Mouse (Mus musculus) neural tube, embryonic 15.5 days (tissue): ENCODE measurements around the gene Arhgap32. TPM values are rescaled to one million over a fixed set of nuclear protein-coding genes. Genes with fewer than 3 reads are reported as not detected.

Experiments
- ATAC-seq: fragments of 200-750 bp; cut with Nextera tagmentation; 2 replicates; pipeline ENCODE4 v1.8.0; 2017; ENCODE audit warnings: mild to moderate bottlenecking, moderate TSS enrichment, moderate library complexity; ENCODE audit not compliant: low FRiP score
- H3K27ac ChIP-seq: fragments of 300-500 bp; sonication (generic); replicated peaks from 2 replicates; pipeline ENCODE4 v1.5.1; 2015; ENCODE audit warnings: mild to moderate bottlenecking, inconsistent platforms
- H3K27me3 ChIP-seq: fragments of 300-500 bp; sonication (generic); replicated peaks from 2 replicates; pipeline ENCODE4 v1.6.1; 2015; ENCODE audit warnings: inconsistent platforms
- H3K36me3 ChIP-seq: fragments of 300-500 bp; sonication (generic); 2 replicates; pipeline ENCODE4 v1.6.1; 2015; ENCODE audit warnings: inconsistent platforms
- H3K4me1 ChIP-seq: fragments of 300-500 bp; sonication (generic); 2 replicates; pipeline ENCODE4 v1.6.1; 2015; ENCODE audit warnings: inconsistent platforms
- H3K4me2 ChIP-seq: fragments of 300-500 bp; sonication (generic); 2 replicates; pipeline ENCODE4 v1.6.1; 2015; ENCODE audit warnings: inconsistent platforms, mild to moderate bottlenecking, moderate library complexity
- H3K4me3 ChIP-seq: fragments of 300-500 bp; sonication (generic); replicated peaks from 2 replicates; pipeline ENCODE4 v1.5.1; 2015; ENCODE audit warnings: mild to moderate bottlenecking, inconsistent platforms
- H3K9ac ChIP-seq: fragments of 300-500 bp; sonication (generic); replicated peaks from 2 replicates; pipeline ENCODE4 v1.6.1; 2015; ENCODE audit warnings: mild to moderate bottlenecking, inconsistent platforms
- H3K9me3 ChIP-seq: fragments of 300-500 bp; sonication (generic); replicated peaks from 2 replicates; pipeline ENCODE4 v1.6.1; 2016; ENCODE audit warnings: inconsistent platforms
- WGBS: fragments of 180-500 bp; shearing (Covaris S2); methylation state at CpG from one replicate; pipeline ENCODE4 v1.1.7; 2015; ENCODE audit warnings: mixed read lengths; 5-methylcytosine and 5-hydroxymethylcytosine counted together
- polyA plus RNA-seq: library from polyadenylated mRNA; unstranded; fragments of >200 nt; fragmentation: Nextera tagmentation; extraction: Ambion mirVana; gene quantifications from 2 replicates; pipeline ENCODE4 v1.2.1, GENCODE M21; 2015

Arhgap32 gene
- polyA plus RNA-seq, 1 experiment from 2014 or later, result 8.7 TPM

GRCm38 (mm10) chr9:32240449-32240848 is 124.5 kb downstream of the Arhgap32 start:
- H3K4me2 ChIP-seq, result no peak overlapping the region
- H3K36me3 ChIP-seq, result peaks cover 10% of the 10 kb centered on the region; the same call in 1 of the 2 replicates
- 92% methylated on average over 5 of the region's 5 CpGs for WGBS
- ATAC-seq, result no peak
- no peak overlapping the region for H3K4me3 ChIP-seq
- no peaks in the 10 kb centered on the region for H3K9me3 ChIP-seq
- no peak overlapping the region for H3K9ac ChIP-seq
- H3K4me1 ChIP-seq, result no peaks in the 10 kb centered on the region
- H3K27me3 ChIP-seq, result no peaks in the 10 kb centered on the region
- no peak overlapping the region for H3K27ac ChIP-seq

DNA sequence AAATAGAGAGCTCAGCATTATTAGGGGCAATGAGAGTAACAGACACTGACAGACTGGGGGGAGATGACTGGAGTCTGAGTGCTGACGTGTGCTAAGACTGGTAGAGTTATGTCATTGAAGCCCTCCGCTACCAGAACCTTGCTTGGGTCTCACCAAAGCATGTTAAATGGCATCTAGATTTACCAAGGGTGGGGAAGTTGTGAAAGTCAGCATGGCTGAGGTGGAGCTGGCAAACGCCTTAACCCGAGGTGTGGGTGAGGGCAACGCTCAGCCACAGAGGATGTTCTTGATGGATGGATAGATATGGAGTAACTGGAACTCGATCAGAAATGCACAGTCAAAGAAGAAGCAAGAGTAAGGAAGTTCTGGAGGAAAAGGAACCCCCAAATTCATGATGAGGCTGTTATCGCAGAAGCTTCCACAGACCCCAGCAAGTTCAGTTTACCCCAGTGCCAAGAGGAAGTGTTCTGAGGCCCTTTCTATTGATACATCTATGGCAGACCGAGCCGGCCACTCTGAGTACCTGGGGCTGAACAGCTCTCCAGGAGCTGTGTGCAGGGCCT is 125.8 kb downstream of the Arhgap32 start:
- H3K27me3 ChIP-seq, result no peaks in the 10 kb centered on the region
- no peaks in the 10 kb centered on the region for H3K9me3 ChIP-seq
- H3K9ac ChIP-seq, result no peak overlapping the region
- H3K36me3 ChIP-seq, result peaks cover 10% of the 10 kb centered on the region; the same call in 1 of the 2 replicates
- no peak overlapping the region for H3K4me3 ChIP-seq
- H3K27ac ChIP-seq, result no peak overlapping the region
- 92% methylated on average over 9 of the region's 9 CpGs for whole genome bisulfite sequencing
- ATAC-seq, result no peak
- H3K4me2 ChIP-seq, result no peak overlapping the region
- peaks cover 7% of the 10 kb centered on the region for H3K4me1 ChIP-seq

GRCm38 (mm10) chr9:32242921-32243617 is 127.1 kb downstream of the Arhgap32 start:
- ATAC-seq, result no peak
- H3K36me3 ChIP-seq, result peaks cover 12% of the 10 kb centered on the region; the same call in 1 of the 2 replicates
- no peaks in the 10 kb centered on the region for H3K27me3 ChIP-seq
- H3K4me1 ChIP-seq, result peaks cover 7% of the 10 kb centered on the region
- no peak overlapping the region for H3K4me3 ChIP-seq
- H3K4me2 ChIP-seq, result no peak overlapping the region
- no peak overlapping the region for H3K27ac ChIP-seq
- WGBS, result 64% methylated on average over 2 of the region's 2 CpGs
- no peak overlapping the region for H3K9ac ChIP-seq
- no peaks in the 10 kb centered on the region for H3K9me3 ChIP-seq

DNA sequence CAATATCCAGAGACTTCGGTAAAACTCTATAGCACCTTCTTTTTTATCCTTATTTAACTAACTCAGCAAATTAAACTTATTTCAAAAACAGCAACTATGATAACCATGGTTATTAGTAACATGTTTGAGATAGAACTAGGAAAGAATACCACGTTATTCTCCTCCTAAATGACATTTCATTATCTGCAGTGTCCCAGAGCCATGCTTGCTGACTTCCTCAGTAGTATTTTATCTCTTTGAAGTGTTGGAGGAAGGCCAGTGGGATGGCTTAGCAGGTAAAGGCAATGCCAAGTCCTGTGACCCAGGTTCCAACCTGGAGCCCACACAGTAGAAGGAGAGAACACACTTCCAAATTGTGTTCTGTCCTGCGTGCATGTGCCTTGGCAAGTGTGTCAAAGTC is 129.3 kb downstream of the Arhgap32 start:
- H3K36me3 ChIP-seq, result peaks cover 22% of the 10 kb centered on the region; the same call in 1 of the 2 replicates
- no peaks in the 10 kb centered on the region for H3K27me3 ChIP-seq
- peaks cover 7% of the 10 kb centered on the region for H3K4me1 ChIP-seq
- H3K4me3 ChIP-seq, result no peak overlapping the region
- H3K4me2 ChIP-seq, result no peak overlapping the region
- H3K9me3 ChIP-seq, result no peaks in the 10 kb centered on the region
- 87% methylated on average over 3 of the region's 3 CpGs for WGBS
- H3K27ac ChIP-seq, result no peak overlapping the region
- no peak overlapping the region for H3K9ac ChIP-seq
- ATAC-seq, result no peak

- WGBS, result 24% methylated on average over 6 of the region's 6 CpGs
- no peaks in the 10 kb centered on the region for H3K9me3 ChIP-seq
- peak overlapping the region; percentile 5; the same call in 1 of the 2 replicates for H3K4me2 ChIP-seq
- H3K27me3 ChIP-seq, result no peaks in the 10 kb centered on the region
- H3K4me3 ChIP-seq, result no peak overlapping the region
- H3K9ac ChIP-seq, result no peak overlapping the region
- peak; percentile 61; the same call in 1 of the 2 replicates for ATAC-seq
- H3K4me1 ChIP-seq, result peaks cover 7% of the 10 kb centered on the region
- no peak overlapping the region for H3K27ac ChIP-seq
- H3K36me3 ChIP-seq, result peaks cover 25% of the 10 kb centered on the region
These were observed 130.3 kb downstream of the Arhgap32 start for GRCm38 (mm10) chr9:32246123-32246716.

GRCm38 (mm10) chr9:32250486-32250885 is 134.6 kb downstream of the Arhgap32 start:
- Histone ChIP-seq H3K4me2 (no peak overlapping the region), H3K27me3 (no peaks in the 10 kb centered on the region), H3K4me1 (peaks cover 7% of the 10 kb centered on the region), H3K27ac (no peak overlapping the region), H3K4me3 (no peak overlapping the region), H3K9ac (no peak overlapping the region), H3K9me3 (no peaks in the 10 kb centered on the region), H3K36me3 (peaks cover 45% of the 10 kb centered on the region)
- 89% methylated on average over 4 of the region's 4 CpGs for WGBS
- no peak for ATAC-seq

GRCm38 (mm10) chr9:32253721-32254120 is 137.8 kb downstream of the Arhgap32 start:
- H3K27ac ChIP-seq, result no peak overlapping the region
- H3K27me3 ChIP-seq, result no peaks in the 10 kb centered on the region
- H3K9ac ChIP-seq, result no peak overlapping the region
- H3K4me1 ChIP-seq, result no peaks in the 10 kb centered on the region
- no peak overlapping the region for H3K4me2 ChIP-seq
- no peaks in the 10 kb centered on the region for H3K9me3 ChIP-seq
- no peak overlapping the region for H3K4me3 ChIP-seq
- WGBS, result 95% methylated on average over 4 of the region's 4 CpGs
- H3K36me3 ChIP-seq, result peaks cover 71% of the 10 kb centered on the region
- no peak for ATAC-seq

GRCm38 (mm10) chr9:32257365-32257764 is 141.4 kb downstream of the Arhgap32 start:
- H3K9me3 ChIP-seq, result no peaks in the 10 kb centered on the region
- ATAC-seq, result no peak
- H3K27ac ChIP-seq, result no peak overlapping the region
- H3K9ac ChIP-seq, result no peak overlapping the region
- H3K36me3 ChIP-seq, result peaks cover 73% of the 10 kb centered on the region
- no peaks in the 10 kb centered on the region for H3K27me3 ChIP-seq
- 85% methylated on average over 8 of the region's 8 CpGs for WGBS
- no peaks in the 10 kb centered on the region for H3K4me1 ChIP-seq
- no peak overlapping the region for H3K4me3 ChIP-seq
- no peak overlapping the region for H3K4me2 ChIP-seq

GRCm38 (mm10) chr9:32257882-32258281 is 141.9 kb downstream of the Arhgap32 start:
- H3K9me3 ChIP-seq, result no peaks in the 10 kb centered on the region
- no peak overlapping the region for H3K9ac ChIP-seq
- H3K4me1 ChIP-seq, result no peaks in the 10 kb centered on the region
- H3K27ac ChIP-seq, result no peak overlapping the region
- H3K4me3 ChIP-seq, result no peak overlapping the region
- H3K27me3 ChIP-seq, result no peaks in the 10 kb centered on the region
- WGBS, result 74% methylated on average over 2 of the region's 2 CpGs
- ATAC-seq, result no peak
- H3K4me2 ChIP-seq, result no peak overlapping the region
- peaks cover 72% of the 10 kb centered on the region for H3K36me3 ChIP-seq

DNA sequence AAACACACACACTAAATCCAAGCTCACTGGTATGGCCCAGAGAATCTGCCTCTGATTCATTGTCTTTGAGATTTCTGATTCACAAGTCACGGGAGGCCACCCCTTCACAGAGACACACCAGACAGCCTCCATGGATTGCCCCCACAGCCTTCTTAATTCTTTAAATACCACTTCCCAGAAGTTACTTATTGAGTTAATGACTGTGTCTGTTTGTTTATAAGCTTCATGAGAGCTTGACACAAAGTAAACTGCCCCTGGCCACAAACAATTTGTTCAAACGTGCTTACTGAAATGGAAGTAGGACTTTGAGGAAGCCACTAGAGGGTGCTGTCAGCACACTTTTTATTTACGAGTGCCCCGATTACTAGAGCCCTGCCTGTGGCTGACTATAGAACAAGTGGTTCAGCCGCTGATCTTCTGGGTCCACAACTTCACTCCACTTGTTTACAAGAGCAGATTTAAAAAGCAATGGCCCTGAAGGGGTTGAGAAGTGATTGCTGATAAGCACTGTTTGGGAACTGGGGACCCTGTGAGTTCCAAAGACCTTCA is 156.0 kb downstream of the Arhgap32 start:
- 16% methylated on average over 5 of the region's 5 CpGs for whole genome bisulfite sequencing
- Histone ChIP-seq H3K4me3 (no peak overlapping the region), H3K9me3 (no peaks in the 10 kb centered on the region), H3K27ac (no peak overlapping the region), H3K27me3 (no peaks in the 10 kb centered on the region), H3K4me1 (no peaks in the 10 kb centered on the region), H3K4me2 (no peak overlapping the region), H3K9ac (no peak overlapping the region), H3K36me3 (no peaks in the 10 kb centered on the region)
- ATAC-seq, result 0 out of 2 replicates have a peak, but pooled peaks have one; percentile 70

DNA sequence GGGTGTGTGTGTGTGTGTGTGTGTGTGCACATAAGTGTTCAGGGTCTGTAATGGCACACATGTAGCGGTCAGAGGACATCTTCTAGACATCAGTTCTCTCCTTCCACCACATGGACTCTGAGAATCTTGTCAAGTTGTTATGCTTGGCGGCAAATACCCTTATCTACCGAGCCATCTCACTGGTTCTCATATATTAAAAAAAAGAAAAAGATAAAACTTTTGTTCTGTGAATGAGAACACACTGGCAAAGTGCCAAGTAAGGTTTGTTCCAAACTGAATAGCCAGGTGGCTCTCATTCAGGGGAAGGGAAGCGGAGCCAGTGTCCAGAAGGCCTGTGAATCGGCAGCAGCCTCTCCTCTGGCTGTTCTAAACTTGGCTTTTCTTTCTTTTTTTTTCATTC is 162.1 kb downstream of the Arhgap32 start:
- Histone ChIP-seq H3K4me1 (no peaks in the 10 kb centered on the region), H3K9ac (no peak overlapping the region), H3K9me3 (no peaks in the 10 kb centered on the region), H3K27me3 (no peaks in the 10 kb centered on the region), H3K4me3 (no peak overlapping the region), H3K36me3 (no peaks in the 10 kb centered on the region), H3K27ac (no peak overlapping the region), H3K4me2 (no peak overlapping the region)
- no peak for ATAC-seq
- 85% methylated on average over 5 of the region's 5 CpGs for WGBS

GRCm38 (mm10) chr9:32279789-32280188 is 163.9 kb downstream of the Arhgap32 start:
- ATAC-seq, result no peak
- 64% methylated on average over 3 of the region's 3 CpGs for WGBS
- H3K27ac ChIP-seq, result no peak overlapping the region

More at GRCm38 (mm10) chr9:32279789-32280188, 163.9 kb downstream of the Arhgap32 start:
- H3K4me3 ChIP-seq, result no peak overlapping the region
- no peaks in the 10 kb centered on the region for H3K36me3 ChIP-seq
- H3K9ac ChIP-seq, result no peak overlapping the region
- H3K27me3 ChIP-seq, result no peaks in the 10 kb centered on the region
- no peaks in the 10 kb centered on the region for H3K4me1 ChIP-seq
- H3K9me3 ChIP-seq, result no peaks in the 10 kb centered on the region
- H3K4me2 ChIP-seq, result no peak overlapping the region
